ENCODE assay signal across 9 mouse cellular contexts in genomic region chr7:4844917-4845309, GRCm38 (mm10). TPM values are rescaled to one million over a fixed set of nuclear protein-coding genes. Genes with fewer than 3 reads are reported as not detected.
DNase-seq lines count a peak whose midpoint lies in the region; ATAC-seq and TF ChIP-seq lines count a peak whose summit lies in the region.
"Had no signal": no experiment of that assay in that cellular context is flagged by ENCODE, and none has a peak within 500 bp of the region (broad histone marks: within the 10 kb centered on the region; RNA-seq: fewer than 3 reads in every experiment).

No protein-coding gene starts in this region.

- H3K27me3 ChIP-seq in heart, postnatal 0 days (ENCODE audit: control insufficient read depth, insufficient read depth, low read length) = peaks cover 54% of the 10 kb centered on the region
- H3K27me3 ChIP-seq in liver, embryonic 12.5 days (replicated peaks) = peaks cover 96% of the 10 kb centered on the region
- peaks cover 21% of the 10 kb centered on the region for H3K27me3 ChIP-seq in neural tube, embryonic 11.5 days (ENCODE audit: control insufficient read depth, insufficient read depth, low read length)

- H3K4me1 ChIP-seq in heart, postnatal 0 days (ENCODE audit: control insufficient read depth, insufficient read depth) = no peaks in the 10 kb centered on the region
- H3K4me1 ChIP-seq in liver, embryonic 12.5 days = 0 out of 2 replicates have a peak, but pooled peaks cover 7% of the 10 kb centered on the region
- peaks cover 3% of the 10 kb centered on the region; the same call in 1 of the 2 replicates for H3K4me1 ChIP-seq in neural tube, embryonic 11.5 days (ENCODE audit: control insufficient read depth, insufficient read depth, low read length)

- no peak overlapping the region for H3K9ac ChIP-seq in heart, postnatal 0 days (replicated peaks; ENCODE audit: low read depth, low read length)
- H3K9ac ChIP-seq in liver, embryonic 12.5 days = no peak overlapping the region
- H3K9ac ChIP-seq in neural tube, embryonic 11.5 days (ENCODE audit: low read length) = peak overlapping the region; percentile 54; the same call in 1 of the 2 replicates

- H3K36me3 ChIP-seq in heart, postnatal 0 days (replicated peaks; ENCODE audit: control insufficient read depth, insufficient read depth, low read length) = no peaks in the 10 kb centered on the region
- H3K36me3 ChIP-seq in liver, embryonic 12.5 days = no peaks in the 10 kb centered on the region
- H3K36me3 ChIP-seq in neural tube, embryonic 11.5 days (ENCODE audit: control insufficient read depth, insufficient read depth, low read length) = no peaks in the 10 kb centered on the region

- 2% methylated on average over 13 of the region's 13 CpGs for WGBS in heart, postnatal 0 days
- 2% methylated on average over 13 of the region's 13 CpGs for WGBS in liver, embryonic 12.5 days (ENCODE audit: insufficient replicate concordance)
- WGBS in neural tube, embryonic 11.5 days = under 1% methylated on average over 13 of the region's 13 CpGs

- no peak for TF ChIP-seq EP300 in heart, postnatal 0 days (IDR thresholded peaks at IDR 0.05; ENCODE audit: low read depth)

- peak; percentile 63 to 68 for DNase-seq in adrenal gland, adult (ENCODE audit: inconsistent age in 2 of 2, low spot score in 1 of 2)
- no peak for DNase-seq in adrenal gland, adult 18-20 months (ENCODE audit: low spot score in 2 of 2)
- DNase-seq in embryo, embryonic 11 days = peak; percentile 92
- DNase-seq in heart, postnatal 0 days (ENCODE audit: low spot score) = peak; percentile 36
- DNase-seq in kidney, postnatal 4 days = peak; percentile 84 to 91
- peak; percentile 89 for DNase-seq in neural tube, embryonic 11.5 days (ENCODE audit: low spot score)
- no peak for DNase-seq in urinary bladder, adult 2 months (ENCODE audit: low spot score)

- ATAC-seq in heart, postnatal 0 days (ENCODE audit: insufficient read depth, low read depth) = no peak
- peak; percentile 46; the same call in 1 of the 2 replicates for ATAC-seq in liver, embryonic 12.5 days
- ATAC-seq in neural tube, embryonic 11.5 days (ENCODE audit: insufficient read depth, low FRiP score, low TSS enrichment) = peak; percentile 86

- H3K4me2 ChIP-seq in heart, postnatal 0 days (ENCODE audit: low read depth, low read length) = peak overlapping the region; percentile 46
- peak overlapping the region; percentile 57 for H3K4me2 ChIP-seq in liver, embryonic 12.5 days
- H3K4me2 ChIP-seq in neural tube, embryonic 11.5 days (ENCODE audit: low read depth) = peak overlapping the region; percentile 90

- peak overlapping the region; percentile 34 for H3K4me3 ChIP-seq in heart, postnatal 0 days (ENCODE audit: low read depth, low read length)
- H3K4me3 ChIP-seq in liver, embryonic 12.5 days = peak overlapping the region; percentile 27
- peak overlapping the region; percentile 51 for H3K4me3 ChIP-seq in neural tube, embryonic 11.5 days (ENCODE audit: low read depth, low read length)
- H3K4me3 ChIP-seq: erythroblast, embryonic 14.5 days had no signal

- H3K9me3 ChIP-seq in heart, postnatal 0 days (replicated peaks; ENCODE audit: control insufficient read depth, low read length) = no peaks in the 10 kb centered on the region
- no peaks in the 10 kb centered on the region for H3K9me3 ChIP-seq in liver, embryonic 12.5 days (replicated peaks)
- H3K9me3 ChIP-seq in neural tube, embryonic 11.5 days (ENCODE audit: control insufficient read depth, low read length) = no peaks in the 10 kb centered on the region

- no peak for TF ChIP-seq CTCF in heart, postnatal 0 days (IDR thresholded peaks at IDR 0.05; ENCODE audit: low read depth)

- no peak overlapping the region for H3K27ac ChIP-seq in heart, postnatal 0 days (ENCODE audit: low read depth)
- H3K27ac ChIP-seq in liver, embryonic 12.5 days = no peak overlapping the region
- H3K27ac ChIP-seq in neural tube, embryonic 11.5 days (ENCODE audit: low read depth, low read length) = no peak overlapping the region

RNA-seq across cellular contexts. Expression of gene Shisa7, which starts 0.4 kb away (rescaled TPM):
- total RNA-seq in adrenal gland, adult 18-20 months (2021) = 1 to 10 TPM; 2.1 to 2.4 TPM
- 0.23 TPM in 1 of 2 replicates, not detected in the other for total RNA-seq in heart, postnatal 0 days (2014; rRNA removed; ENCODE audit: low replicate concordance)
- not detected in 2 replicates for polyA plus RNA-seq in heart, postnatal 0 days (2015; fragmentation: Nextera tagmentation; extraction: Ambion mirVana)
- not detected in 2 replicates for polyA plus RNA-seq in liver, embryonic 12.5 days (2016; fragmentation: Nextera tagmentation; extraction: Ambion mirVana)
- 3.1 and 3.2 TPM in 2 replicates for polyA plus RNA-seq in neural tube, embryonic 11.5 days (2014; fragmentation: Nextera tagmentation; extraction: Ambion mirVana)
- 1.1 and 1.3 TPM in 2 replicates for polyA plus RNA-seq in urinary bladder, adult 2 months (2012; rRNA removed)
- polyA plus RNA-seq: erythroblast, embryonic 14.5 days had no signal

RNA-seq across cellular contexts. Expression of gene Isoc2b, which starts 25.1 kb away (rescaled TPM):
- 10 to 100 TPM in 1 of 2 experiments, 1 to 10 TPM in 1; 9.6 to 18.3 TPM for total RNA-seq in adrenal gland, adult 18-20 months (2021)
- 1.4 and 20.0 TPM in 2 replicates for total RNA-seq in heart, postnatal 0 days (2014; rRNA removed; ENCODE audit: low replicate concordance)
- 4.5 and 6.5 TPM in 2 replicates for polyA plus RNA-seq in heart, postnatal 0 days (2015; fragmentation: Nextera tagmentation; extraction: Ambion mirVana)
- 3.5 and 3.9 TPM in 2 replicates for polyA plus RNA-seq in liver, embryonic 12.5 days (2016; fragmentation: Nextera tagmentation; extraction: Ambion mirVana)
- 2.4 and 2.5 TPM in 2 replicates for polyA plus RNA-seq in neural tube, embryonic 11.5 days (2014; fragmentation: Nextera tagmentation; extraction: Ambion mirVana)
- 16.3 and 19.4 TPM in 2 replicates for polyA plus RNA-seq in urinary bladder, adult 2 months (2012; rRNA removed)
- polyA plus RNA-seq: erythroblast, embryonic 14.5 days had no signal

RNA-seq across cellular contexts. Expression of gene Isoc2a, which starts 32.0 kb away (rescaled TPM):
- 10 to 100 TPM; 32.7 to 38.0 TPM for total RNA-seq in adrenal gland, adult 18-20 months (2021)
- 15.2 and 25.6 TPM in 2 replicates for total RNA-seq in heart, postnatal 0 days (2014; rRNA removed; ENCODE audit: low replicate concordance)
- 1.4 and 1.6 TPM in 2 replicates for polyA plus RNA-seq in heart, postnatal 0 days (2015; fragmentation: Nextera tagmentation; extraction: Ambion mirVana)
- 0.62 and 0.95 TPM in 2 replicates for polyA plus RNA-seq in liver, embryonic 12.5 days (2016; fragmentation: Nextera tagmentation; extraction: Ambion mirVana)
- polyA plus RNA-seq in neural tube, embryonic 11.5 days (2014; fragmentation: Nextera tagmentation; extraction: Ambion mirVana) = 0.49 and 0.82 TPM in 2 replicates
- 17.1 and 21.3 TPM in 2 replicates for polyA plus RNA-seq in urinary bladder, adult 2 months (2012; rRNA removed)

RNA-seq across cellular contexts. Expression of gene Ube2s, which starts 32.5 kb away (rescaled TPM):
- 100 to 1,000 TPM; 119 to 128 TPM for total RNA-seq in adrenal gland, adult 18-20 months (2021)
- total RNA-seq in heart, postnatal 0 days (2014; rRNA removed; ENCODE audit: low replicate concordance) = 440 and 486 TPM in 2 replicates
- 156 and 174 TPM in 2 replicates for polyA plus RNA-seq in heart, postnatal 0 days (2015; fragmentation: Nextera tagmentation; extraction: Ambion mirVana)
- polyA plus RNA-seq in liver, embryonic 12.5 days (2016; fragmentation: Nextera tagmentation; extraction: Ambion mirVana) = 353 and 370 TPM in 2 replicates
- polyA plus RNA-seq in neural tube, embryonic 11.5 days (2014; fragmentation: Nextera tagmentation; extraction: Ambion mirVana) = 422 and 471 TPM in 2 replicates
- polyA plus RNA-seq in urinary bladder, adult 2 months (2012; rRNA removed) = 115 and 129 TPM in 2 replicates

RNA-seq across cellular contexts. Expression of gene Rpl28, which starts 52.2 kb away (rescaled TPM):
- 100 to 1,000 TPM; 849 to 923 TPM for total RNA-seq in adrenal gland, adult 18-20 months (2021)
- 141 and 173 TPM in 2 replicates for total RNA-seq in heart, postnatal 0 days (2014; rRNA removed; ENCODE audit: low replicate concordance)
- 259 and 269 TPM in 2 replicates for polyA plus RNA-seq in heart, postnatal 0 days (2015; fragmentation: Nextera tagmentation; extraction: Ambion mirVana)
- polyA plus RNA-seq in liver, embryonic 12.5 days (2016; fragmentation: Nextera tagmentation; extraction: Ambion mirVana) = 397 and 413 TPM in 2 replicates
- polyA plus RNA-seq in neural tube, embryonic 11.5 days (2014; fragmentation: Nextera tagmentation; extraction: Ambion mirVana) = 157 and 169 TPM in 2 replicates
- 448 and 645 TPM in 2 replicates for polyA plus RNA-seq in urinary bladder, adult 2 months (2012; rRNA removed)

Comparison
In these comparisons a context has a peak if more than half of its experiments do, and no peak if none do; other contexts are left out.
1. DNase-seq: peak in adrenal gland, adult (2 of 2), embryo, embryonic 11 days (single experiment), heart, postnatal 0 days (single experiment), kidney, postnatal 4 days (2 of 2) and neural tube, embryonic 11.5 days (single experiment); none in adrenal gland, adult 18-20 months (0 of 2) and urinary bladder, adult 2 months (single experiment).
2. Peak in every context shown above with its lines, with median percentiles within 50 percentile points of each other: H3K4me2 ChIP-seq and H3K4me3 ChIP-seq.